Mouse (Mus musculus) testis, adult 2 months (tissue): ENCODE measurements around the gene H2al1m. TPM values are rescaled to one million over a fixed set of nuclear protein-coding genes. Genes with fewer than 3 reads are reported as not detected.

Experiments used
- polyA plus RNA-seq: library from polyadenylated mRNA; depleted of rRNA; stranded (reverse); fragments of >200 nt; gene quantifications from 2 replicates; pipeline ENCODE4 v1.2.3, GENCODE M21; 2012; rRNA removed

Gene H2al1m
- polyA plus RNA-seq, 1 experiment = 88.7 TPM

Other genes starting within 250 kb of the H2al1m start
- gene Fthl17f, start 220.7 kb upstream of the H2al1m start, polyA plus RNA-seq = 0.53 and 2.3 TPM in 2 replicates
- 4.0 and 6.2 TPM in 2 replicates for gene 4930402K13Rik, start 179.2 kb upstream of the H2al1m start, polyA plus RNA-seq
- gene Lancl3, start 83.9 kb upstream of the H2al1m start, polyA plus RNA-seq = 0.34 and 0.36 TPM in 2 replicates
- not detected in 2 replicates for gene Gm14862, start 26.9 kb upstream of the H2al1m start, polyA plus RNA-seq
- 4.7 and 5.6 TPM in 2 replicates for gene Xk, start 11.0 kb upstream of the H2al1m start, polyA plus RNA-seq
- gene H2al1k, start 66.9 kb downstream of the H2al1m start, polyA plus RNA-seq = 58.4 and 134 TPM in 2 replicates
- 0.23 and 0.34 TPM in 2 replicates for gene Cybb, start 204.0 kb downstream of the H2al1m start, polyA plus RNA-seq